Mouse (Mus musculus) limb, embryonic 10.5 days (tissue): ENCODE data around the gene Dhx37. TPM values are rescaled to one million over a fixed set of nuclear protein-coding genes. Genes with fewer than 3 reads are reported as not detected.
A peak's percentile ranks its signal among the peaks of the same experiment; 100 is the strongest.
"Not testable (repeated sequence)": the region's sequence is repeated elsewhere in the genome, so short reads cannot be mapped to it uniquely, and the experiment has no call there.

Experiments used
- DNase-seq: peaks from one replicate; pipeline ENCODE4 v3.0.0-alpha.2; 2017; ENCODE audit warnings: low spot score
- H3K27ac ChIP-seq: fragments of 300-500 bp; sonication (generic); 2 replicates; pipeline ENCODE4 v1.5.1; 2016; ENCODE audit warnings: mild to moderate bottlenecking
- H3K27me3 ChIP-seq: fragments of 300-500 bp; sonication (generic); 2 replicates; pipeline ENCODE4 v1.6.1; 2016; ENCODE audit warnings: low read depth, mild to moderate bottlenecking; ENCODE audit not compliant: poor library complexity, severe bottlenecking
- H3K36me3 ChIP-seq: fragments of 300-500 bp; sonication (generic); 2 replicates; pipeline ENCODE4 v1.6.1; 2016; ENCODE audit warnings: mild to moderate bottlenecking, moderate library complexity
- H3K4me1 ChIP-seq: fragments of 300-500 bp; sonication (generic); 2 replicates; pipeline ENCODE4 v1.6.1; 2016
- H3K4me3 ChIP-seq: fragments of 300-500 bp; sonication (generic); 2 replicates; pipeline ENCODE4 v1.5.1; 2016; ENCODE audit warnings: mild to moderate bottlenecking, moderate library complexity
- H3K9me3 ChIP-seq: fragments of 300-500 bp; sonication (generic); replicated peaks from 2 replicates; pipeline ENCODE4 v1.6.1; 2016; ENCODE audit warnings: mild to moderate bottlenecking
- WGBS: fragments of 180-500 bp; shearing (Covaris S2); methylation state at CpG from one replicate; pipeline ENCODE4 v1.1.7; 2016; 5-methylcytosine and 5-hydroxymethylcytosine counted together
- polyA plus RNA-seq: library from polyadenylated mRNA; unstranded; fragments of >200 nt; fragmentation: Nextera tagmentation; extraction: Ambion mirVana; gene quantifications from 2 replicates; pipeline ENCODE4 v1.2.1, GENCODE M21; 2016

Dhx37 gene
- polyA plus RNA-seq, 1 experiment from 2014 or later: 25.5 TPM

- H3K4me3 ChIP-seq: peak overlapping the region; percentile 74
- 13% methylated on average over 31 of the region's 31 CpGs for WGBS
- peaks cover 31% of the 10 kb centered on the region for H3K4me1 ChIP-seq
- no peaks in the 10 kb centered on the region for H3K36me3 ChIP-seq
- H3K9me3 ChIP-seq: no peaks in the 10 kb centered on the region
- H3K27ac ChIP-seq: no peak overlapping the region
- peak; percentile 82 for DNase-seq
- H3K27me3 ChIP-seq: peaks cover 15% of the 10 kb centered on the region
Observed at GRCm38 (mm10) chr5:125403481-125404465, 30.1 kb downstream of the Dhx37 start.

GRCm38 (mm10) chr5:125402991-125403390 is 30.9 kb downstream of the Dhx37 start:
- no peaks in the 10 kb centered on the region for H3K36me3 ChIP-seq
- no peak overlapping the region for H3K27ac ChIP-seq
- H3K27me3 ChIP-seq: peaks cover 21% of the 10 kb centered on the region
- peak overlapping the region; percentile 6; the same call in 1 of the 2 replicates for H3K4me3 ChIP-seq
- no peak for DNase-seq
- 46% methylated on average over 6 of the region's 6 CpGs for WGBS
- peaks cover 23% of the 10 kb centered on the region for H3K4me1 ChIP-seq
- H3K9me3 ChIP-seq: no peaks in the 10 kb centered on the region

DNA sequence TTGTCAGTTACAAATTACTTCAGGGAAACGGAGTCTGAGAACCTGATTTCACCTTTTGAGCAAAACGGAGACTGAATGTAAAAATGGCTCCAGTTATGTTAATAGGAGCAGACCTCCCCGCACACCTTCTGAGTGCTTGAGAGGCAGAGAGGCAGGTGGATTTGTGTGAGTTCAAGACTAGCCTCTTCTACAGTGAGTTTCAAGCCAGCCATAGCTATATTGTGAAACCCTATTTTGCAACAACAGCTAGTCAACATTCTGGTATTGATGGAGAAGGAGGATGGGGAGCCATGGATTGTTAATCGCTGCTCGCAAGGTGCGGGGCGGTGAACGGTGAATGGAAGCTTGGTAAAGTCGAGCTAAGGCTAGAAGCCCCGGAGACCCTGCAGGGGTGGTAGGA is 31.4 kb downstream of the Dhx37 start:
- no peaks in the 10 kb centered on the region for H3K9me3 ChIP-seq
- H3K36me3 ChIP-seq: no peaks in the 10 kb centered on the region
- H3K27me3 ChIP-seq: peaks cover 21% of the 10 kb centered on the region
- peaks cover 20% of the 10 kb centered on the region for H3K4me1 ChIP-seq
- H3K27ac ChIP-seq: no peak overlapping the region
- peak overlapping the region; percentile 6; the same call in 1 of the 2 replicates for H3K4me3 ChIP-seq
- DNase-seq: no peak
- 44% methylated on average over 10 of the region's 10 CpGs for WGBS

- WGBS: 55% methylated on average over 7 of the region's 7 CpGs
- H3K36me3 ChIP-seq: no peaks in the 10 kb centered on the region
- H3K4me3 ChIP-seq: no peak overlapping the region
- no peaks in the 10 kb centered on the region for H3K9me3 ChIP-seq
- peaks cover 9% of the 10 kb centered on the region; the same call in 1 of the 2 replicates for H3K4me1 ChIP-seq
- H3K27me3 ChIP-seq: peaks cover 27% of the 10 kb centered on the region
- DNase-seq: no peak
- H3K27ac ChIP-seq: no peak overlapping the region
Observed at GRCm38 (mm10) chr5:125400903-125401302, 33.0 kb downstream of the Dhx37 start.

- DNase-seq: no peak
- Histone ChIP-seq H3K4me1 (peaks cover 32% of the 10 kb centered on the region), H3K27ac (peak overlapping the region; percentile 97), H3K36me3 (no peaks in the 10 kb centered on the region), H3K9me3 (no peaks in the 10 kb centered on the region), H3K27me3 (peaks cover 16% of the 10 kb centered on the region), H3K4me3 (0 out of 2 replicates have a peak overlapping the region, but pooled peaks have one; percentile 44)
- 78% methylated on average over 3 of the region's 3 CpGs for WGBS
Observed at GRCm38 (mm10) chr5:125395008-125395407, 38.9 kb downstream of the Dhx37 start.

DNA sequence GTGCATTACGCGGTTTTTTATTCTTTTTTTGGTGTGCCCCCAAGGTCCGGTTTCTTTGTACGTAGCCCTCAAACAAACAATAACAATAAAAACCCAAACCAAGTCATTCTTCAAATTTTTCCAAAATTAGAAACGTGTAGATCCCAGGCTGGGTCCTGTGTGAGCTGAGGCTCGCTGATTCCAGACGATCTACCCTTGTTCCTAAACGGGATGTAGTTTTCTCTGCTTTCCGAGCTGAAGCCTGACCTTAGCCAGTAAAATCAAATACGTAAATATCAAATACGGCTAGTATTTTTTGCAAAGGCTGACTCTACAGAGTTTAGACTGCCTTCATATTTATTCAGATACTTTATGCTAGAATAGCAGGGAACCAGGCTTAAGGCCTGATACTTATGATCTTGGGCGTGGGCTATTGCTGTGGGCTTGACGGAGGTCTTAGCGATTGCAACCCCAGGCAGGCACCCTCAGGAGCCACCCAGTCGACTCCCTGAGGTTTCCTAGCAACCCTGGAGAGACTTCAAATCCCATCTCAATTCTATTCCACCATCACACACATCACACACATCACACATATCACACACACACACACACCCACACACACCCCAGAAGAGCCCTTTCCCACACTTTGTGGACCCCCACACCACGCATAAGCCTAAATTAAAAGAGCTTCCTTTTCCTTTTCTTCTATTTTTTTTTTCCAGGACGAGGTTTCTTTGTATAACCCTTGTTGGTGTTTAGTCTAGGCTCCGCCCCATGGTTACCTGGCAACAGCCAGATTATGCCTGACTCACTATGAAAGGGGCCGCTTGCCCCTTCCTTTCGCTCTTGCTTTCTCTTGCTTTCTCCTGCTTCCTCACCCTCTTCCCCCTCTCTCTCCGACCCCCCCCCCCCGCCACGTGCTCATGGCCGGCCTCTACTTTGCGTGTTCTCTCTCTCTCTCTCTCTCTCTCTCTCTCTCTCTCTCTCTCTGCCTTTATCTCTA is 40.0 kb downstream of the Dhx37 start:
- 28% methylated on average over 23 of the region's 25 CpGs for WGBS

DNA sequence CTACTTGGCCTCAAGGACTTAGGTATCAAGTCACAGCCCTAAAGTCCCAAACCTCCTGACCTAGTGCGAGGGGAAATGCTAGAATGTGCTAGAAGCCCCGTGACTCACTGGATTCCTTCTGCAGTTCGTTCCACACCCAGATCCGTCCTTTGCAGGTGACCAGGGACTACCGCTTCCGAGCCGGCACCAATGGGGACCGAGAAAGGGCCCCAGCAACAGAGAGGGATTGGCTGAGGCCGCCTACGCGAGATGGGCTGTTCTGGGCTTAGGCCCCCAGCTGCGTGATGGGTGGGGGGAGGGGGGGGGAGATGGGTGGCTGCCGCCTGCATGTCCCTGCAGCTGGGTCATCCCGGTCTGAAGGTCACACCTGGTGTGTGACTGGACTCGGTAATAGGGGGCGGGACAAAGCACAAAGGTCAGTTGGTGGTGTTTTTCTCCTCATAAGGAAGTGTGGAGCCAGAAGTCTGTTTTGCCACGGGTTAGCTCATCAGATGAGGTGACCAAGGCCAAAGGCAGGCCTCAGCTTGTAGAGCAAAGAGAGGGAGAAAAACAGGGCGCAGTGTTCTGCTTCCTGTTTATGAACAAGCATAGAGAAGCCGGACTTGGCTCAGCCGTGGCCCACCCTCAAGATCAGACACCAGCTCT is 40.8 kb downstream of the Dhx37 start:
- Histone ChIP-seq H3K27ac (peak overlapping the region; percentile 97), H3K4me3 (peak overlapping the region; percentile 44), H3K9me3 (no peaks in the 10 kb centered on the region), H3K4me1 (peaks cover 38% of the 10 kb centered on the region), H3K27me3 (peaks cover 6% of the 10 kb centered on the region; the same call in 1 of the 2 replicates), H3K36me3 (peaks cover 7% of the 10 kb centered on the region)
- DNase-seq: peak; percentile 92
- WGBS: 1% methylated on average over 20 of the region's 20 CpGs

More for the DNA sequence above, 40.0 kb downstream of the Dhx37 start:
- peaks cover 32% of the 10 kb centered on the region for H3K4me1 ChIP-seq
- H3K9me3 ChIP-seq: no peaks in the 10 kb centered on the region
- DNase-seq: peak; percentile 84
- H3K27ac ChIP-seq: peak overlapping the region; percentile 97
- H3K27me3 ChIP-seq: peaks cover 14% of the 10 kb centered on the region
- H3K36me3 ChIP-seq: no peaks in the 10 kb centered on the region
- H3K4me3 ChIP-seq: peak overlapping the region; percentile 44

DNA sequence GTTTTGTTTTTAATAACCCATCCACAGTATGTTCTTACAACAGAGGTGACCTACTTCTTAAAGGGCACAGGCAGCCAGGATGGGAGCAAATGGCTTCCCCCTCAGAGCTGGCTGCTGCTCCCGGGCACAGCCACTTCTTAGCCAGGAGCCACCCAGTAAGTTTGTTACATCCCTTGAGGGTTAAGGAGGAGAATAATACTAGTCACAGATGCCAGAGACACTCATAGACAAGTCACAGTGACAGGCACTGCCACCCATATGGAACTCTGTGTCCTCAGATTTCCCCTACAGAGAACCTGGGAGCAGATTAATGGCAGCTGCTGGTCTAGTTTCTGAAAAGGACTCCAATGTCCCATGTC is 41.3 kb downstream of the Dhx37 start:
- 51% methylated on average over 1 of the region's 1 CpGs for WGBS
- Histone ChIP-seq H3K4me3 (peak overlapping the region; percentile 44), H3K4me1 (peaks cover 38% of the 10 kb centered on the region)

DNA sequence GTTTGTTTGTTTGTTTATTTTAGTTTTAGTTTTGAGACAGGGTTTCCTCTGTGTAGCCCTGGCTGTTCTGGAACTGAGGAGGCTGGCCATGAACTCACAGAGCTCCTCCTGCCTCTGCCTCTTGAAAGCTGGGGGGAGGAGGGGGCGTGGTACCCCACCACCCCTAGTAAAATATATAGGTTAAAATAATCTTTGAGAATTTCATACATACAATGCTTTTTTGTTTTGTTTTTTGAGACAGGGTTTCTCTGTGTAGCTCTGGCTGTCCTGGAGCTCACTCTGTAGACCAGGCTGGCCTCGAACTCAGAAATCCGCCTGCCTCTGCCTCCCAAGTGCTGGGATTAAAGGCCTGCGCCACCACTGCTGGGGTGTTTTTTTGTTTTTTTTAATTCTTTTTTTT is 41.7 kb downstream of the Dhx37 start:
- H3K4me3 ChIP-seq, H3K27me3 ChIP-seq, H3K9me3 ChIP-seq, DNase-seq: not testable (repeated sequence)
- Histone ChIP-seq H3K4me1 (peaks cover 38% of the 10 kb centered on the region), H3K36me3 (peaks cover 10% of the 10 kb centered on the region), H3K27ac (peak overlapping the region; percentile 97)
- WGBS: 97% methylated on average over 4 of the region's 4 CpGs

More for the DNA sequence above, 41.3 kb downstream of the Dhx37 start:
- H3K36me3 ChIP-seq: peaks cover 9% of the 10 kb centered on the region
- H3K9me3 ChIP-seq: no peaks in the 10 kb centered on the region
- DNase-seq: no peak
- peaks cover 6% of the 10 kb centered on the region; the same call in 1 of the 2 replicates for H3K27me3 ChIP-seq
- H3K27ac ChIP-seq: peak overlapping the region; percentile 97

GRCm38 (mm10) chr5:125391609-125392008 is 42.3 kb downstream of the Dhx37 start:
- Histone ChIP-seq H3K4me1 (peaks cover 38% of the 10 kb centered on the region), H3K36me3 (peaks cover 12% of the 10 kb centered on the region), H3K9me3 (no peaks in the 10 kb centered on the region), H3K27ac (peak overlapping the region; percentile 36; the same call in 1 of the 2 replicates), H3K27me3 (no peaks in the 10 kb centered on the region), H3K4me3 (no peak overlapping the region)
- 91% methylated on average over 5 of the region's 5 CpGs for WGBS
- no peak for DNase-seq

- DNase-seq: no peak
- Histone ChIP-seq H3K4me1 (peaks cover 38% of the 10 kb centered on the region), H3K4me3 (no peak overlapping the region), H3K27ac (peak overlapping the region; percentile 30; the same call in 1 of the 2 replicates), H3K27me3 (no peaks in the 10 kb centered on the region), H3K36me3 (peaks cover 13% of the 10 kb centered on the region), H3K9me3 (no peaks in the 10 kb centered on the region)
- 94% methylated on average over 3 of the region's 3 CpGs for WGBS
Observed at GRCm38 (mm10) chr5:125390906-125391477, 42.9 kb downstream of the Dhx37 start.
